Mouse (Mus musculus): ENCODE measurements around the gene 1700020D05Rik. TPM values are rescaled to one million over a fixed set of nuclear protein-coding genes. Genes with fewer than 3 reads are reported as not detected.
A peak's percentile ranks its signal among the peaks of the same experiment; 100 is the strongest.

1700020D05Rik gene
- total RNA-seq, 2 experiments from 2014 or later: 4.8 to 5.4 TPM

GRCm38 (mm10) chr19:5457746-5458442, 45.7 kb downstream of the 1700020D05Rik start, which contains the start of gene Ccdc85b:
TSS of gene Ccdc85b (minus strand) at chr19:5457894.
- DNase-seq (ENCODE audit: extremely low spot score in 1 of 2, low spot score in 2 of 2): peak in 1 of 2 experiments; percentile 58
- intact Hi-C loops (cut with DNase I): no loop called here

- intact Hi-C loops (cut with DNase I): no loop called here
- peak; percentile 93 to 99 for DNase-seq (ENCODE audit: extremely low spot score in 1 of 2, low spot score in 2 of 2)
Measured at GRCm38 (mm10) chr19:5456922-5457745, 46.5 kb downstream of the 1700020D05Rik start.

GRCm38 (mm10) chr19:5456241-5456921, 47.2 kb downstream of the 1700020D05Rik start:
- intact Hi-C loops (cut with DNase I): no loop called here

DNA sequence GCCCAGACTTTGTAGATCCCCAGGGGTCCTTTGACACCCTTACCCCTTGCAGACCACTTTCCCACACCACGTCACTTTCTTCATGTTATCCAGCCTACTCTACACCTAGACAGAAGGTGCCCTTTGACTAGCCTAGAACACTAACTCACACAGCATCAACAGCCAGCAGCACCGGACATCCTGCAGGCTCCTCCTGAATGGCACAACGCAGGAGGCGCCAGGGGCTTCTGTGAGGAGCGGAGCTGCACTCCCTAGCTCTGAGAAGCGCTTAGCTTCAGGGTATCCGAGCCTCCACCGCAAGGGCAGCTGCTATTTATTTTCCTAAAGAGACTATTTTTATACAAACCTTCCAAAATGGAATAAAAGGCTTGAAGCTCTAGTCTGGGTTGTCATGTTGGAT, 48.0 kb downstream of the 1700020D05Rik start:
- peak in 1 of 2 experiments; percentile 55 for DNase-seq (ENCODE audit: extremely low spot score in 1 of 2, low spot score in 2 of 2)
- intact Hi-C loops (cut with DNase I): no loop called here

More at GRCm38 (mm10) chr19:5456241-5456921, 47.2 kb downstream of the 1700020D05Rik start:
- DNase-seq (ENCODE audit: extremely low spot score in 1 of 2, low spot score in 2 of 2): peak in 1 of 2 experiments; percentile 74

DNA sequence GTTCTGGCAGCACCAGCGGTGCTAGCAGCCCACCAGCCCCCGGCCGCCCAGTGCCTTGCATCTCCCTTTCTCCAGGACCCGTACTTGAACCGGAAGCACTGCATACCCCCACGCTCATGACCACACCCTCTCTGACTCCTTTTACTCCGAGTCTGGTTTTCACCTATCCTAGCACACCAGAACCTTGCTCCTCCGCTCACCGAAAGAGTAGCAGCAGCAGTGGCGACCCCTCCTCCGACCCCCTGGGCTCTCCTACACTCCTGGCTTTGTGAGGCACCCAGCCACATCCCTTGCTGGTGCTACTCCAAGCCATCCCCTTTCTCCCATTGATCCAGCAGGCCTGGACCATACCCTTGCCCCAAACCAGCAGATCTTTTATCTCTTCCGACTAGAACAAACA, 48.5 kb downstream of the 1700020D05Rik start:
- intact Hi-C loops (cut with DNase I): no loop called here

More for the DNA sequence above, 48.5 kb downstream of the 1700020D05Rik start:
- DNase-seq (ENCODE audit: extremely low spot score in 1 of 2, low spot score in 2 of 2): peak in 1 of 2 experiments; percentile 41

Other genes with a start within 250 kb of the 1700020D05Rik start
- 10 to 100 TPM; 77.2 to 77.9 TPM for gene Pacs1, start 230.7 kb downstream of the 1700020D05Rik start, total RNA-seq (2021)
- 100 to 1,000 TPM; 185 to 193 TPM for gene Sf3b2, start 208.3 kb downstream of the 1700020D05Rik start, total RNA-seq (2021)
- 10 to 100 TPM; 84.1 to 90.3 TPM for gene Gal3st3, start 205.5 kb downstream of the 1700020D05Rik start, total RNA-seq (2021)
- not detected for gene Catsper1, start 168.0 kb downstream of the 1700020D05Rik start, total RNA-seq (2021)
- 10 to 100 TPM; 10.4 to 13.8 TPM for gene Cst6, start 154.2 kb downstream of the 1700020D05Rik start, total RNA-seq (2021)
- 10 to 100 TPM; 30.0 to 31.0 TPM for gene Eif1ad, start 137.0 kb downstream of the 1700020D05Rik start, total RNA-seq (2021)
- gene Banf1, start 136.6 kb downstream of the 1700020D05Rik start, total RNA-seq (2021): 100 to 1,000 TPM; 113 to 124 TPM
- gene Sart1, start 115.1 kb downstream of the 1700020D05Rik start, total RNA-seq (2021): 10 to 100 TPM; 80.1 to 97.5 TPM
- not detected for gene Tsga10ip, start 101.3 kb downstream of the 1700020D05Rik start, total RNA-seq (2021)
- gene Drap1, start 78.8 kb downstream of the 1700020D05Rik start, total RNA-seq (2021): 100 to 1,000 TPM; 188 to 190 TPM
- gene AI837181, start 78.6 kb downstream of the 1700020D05Rik start, total RNA-seq (2021): 10 to 100 TPM; 60.0 to 65.6 TPM
- not detected for gene Fosl1, start 56.2 kb downstream of the 1700020D05Rik start, total RNA-seq (2021)
- gene Ccdc85b, start 45.9 kb downstream of the 1700020D05Rik start, total RNA-seq (2021): 10 to 100 TPM; 21.9 to 24.0 TPM
- gene Fibp, start 43.2 kb downstream of the 1700020D05Rik start, total RNA-seq (2021): 10 to 100 TPM; 89.9 to 90.4 TPM
- 1 to 10 TPM; 2.5 to 4.9 TPM for gene Ctsw, start 35.3 kb downstream of the 1700020D05Rik start, total RNA-seq (2021)
- gene Efemp2, start 29.8 kb downstream of the 1700020D05Rik start, total RNA-seq (2021): 10 to 100 TPM; 18.3 to 18.6 TPM
- 10 to 100 TPM; 32.2 to 33.3 TPM for gene Mus81, start 15.4 kb downstream of the 1700020D05Rik start, total RNA-seq (2021)
- 1,000 to 10,000 TPM; 1,943 to 1,967 TPM for gene Cfl1, start 13.3 kb downstream of the 1700020D05Rik start, total RNA-seq (2021)
- gene Snx32, start 6.8 kb upstream of the 1700020D05Rik start, total RNA-seq (2021): 10 to 100 TPM; 76.9 to 77.8 TPM
- gene Ovol1, start 56.9 kb upstream of the 1700020D05Rik start, total RNA-seq (2021): not detected
- gene Ap5b1, start 64.2 kb upstream of the 1700020D05Rik start, total RNA-seq (2021): 1 to 10 TPM; 8.3 to 9.2 TPM
- gene Rnaseh2c, start 98.1 kb upstream of the 1700020D05Rik start, total RNA-seq (2021): 10 to 100 TPM; 68.2 to 71.7 TPM
- gene Kat5, start 106.5 kb upstream of the 1700020D05Rik start, total RNA-seq (2021): 10 to 100 TPM; 70.9 to 79.7 TPM
- 10 to 100 TPM; 21.3 to 21.9 TPM for gene Rela, start 133.7 kb upstream of the 1700020D05Rik start, total RNA-seq (2021)
- gene Sipa1, start 159.9 kb upstream of the 1700020D05Rik start, total RNA-seq (2021): 10 to 100 TPM; 24.6 to 26.5 TPM
- 10 to 100 TPM; 11.9 to 14.3 TPM for gene Map3k11, start 185.0 kb upstream of the 1700020D05Rik start, total RNA-seq (2021)
- gene Pcnx3, start 185.1 kb upstream of the 1700020D05Rik start, total RNA-seq (2021): 10 to 100 TPM; 69.0 to 82.7 TPM
- gene Kcnk7, start 200.6 kb upstream of the 1700020D05Rik start, total RNA-seq (2021): not detected
- 10 to 100 TPM; 50.4 to 52.0 TPM for gene Ehbp1l1, start 222.5 kb upstream of the 1700020D05Rik start, total RNA-seq (2021)
- gene Fam89b, start 225.9 kb upstream of the 1700020D05Rik start, total RNA-seq (2021): 10 to 100 TPM; 46.6 to 47.6 TPM
- gene Ltbp3, start 237.1 kb upstream of the 1700020D05Rik start, total RNA-seq (2021): 10 to 100 TPM; 19.9 to 21.4 TPM

All from left cerebral cortex, postnatal 10 days (tissue).